ENCODE assay signal across 9 mouse cellular contexts in genomic region chr16:77236509-77237271, GRCm38 (mm10).
DNase-seq lines count a peak whose midpoint lies in the region; ATAC-seq lines count a peak whose summit lies in the region.
"Had no signal": no experiment of that assay in that cellular context is flagged by ENCODE, and none has a peak within 500 bp of the region (broad histone marks: within the 10 kb centered on the region; RNA-seq: fewer than 3 reads in every experiment).

No protein-coding gene starts in this region.

- H3K36me3 ChIP-seq in forebrain, embryonic 14.5 days (ENCODE audit: control insufficient read depth, insufficient read depth, low read length): no peaks in the 10 kb centered on the region
- H3K36me3 ChIP-seq in hindbrain, embryonic 13.5 days: no peaks in the 10 kb centered on the region
- H3K36me3 ChIP-seq in midbrain, embryonic 11.5 days (ENCODE audit: control insufficient read depth, insufficient read depth, low read length): no peaks in the 10 kb centered on the region
- no peaks in the 10 kb centered on the region for H3K36me3 ChIP-seq in stomach, embryonic 14.5 days (ENCODE audit: control insufficient read depth, insufficient read depth, low read length)
- H3K36me3 ChIP-seq: liver, embryonic 15.5 days had no signal

- H3K4me2 ChIP-seq in forebrain, embryonic 14.5 days (ENCODE audit: low read length): peak overlapping the region; percentile 55
- H3K4me2 ChIP-seq in hindbrain, embryonic 13.5 days: peak overlapping the region; percentile 64
- H3K4me2 ChIP-seq in midbrain, embryonic 11.5 days: peak overlapping the region; percentile 39
- peak overlapping the region; percentile 33 for H3K4me2 ChIP-seq in stomach, embryonic 14.5 days (replicated peaks; ENCODE audit: low read depth, low read length)
- H3K4me2 ChIP-seq: liver, embryonic 15.5 days had no signal

- WGBS in forebrain, embryonic 14.5 days: 2% methylated on average over 13 of the region's 13 CpGs
- 8% methylated on average over 13 of the region's 13 CpGs for WGBS in hindbrain, embryonic 13.5 days
- 25% methylated on average over 13 of the region's 13 CpGs for WGBS in midbrain, embryonic 11.5 days
- 34% methylated on average over 13 of the region's 13 CpGs for WGBS in stomach, embryonic 14.5 days

- peaks cover 13% of the 10 kb centered on the region for H3K4me1 ChIP-seq in forebrain, embryonic 14.5 days (ENCODE audit: control insufficient read depth, insufficient read depth, low read length)
- H3K4me1 ChIP-seq in hindbrain, embryonic 13.5 days (replicated peaks): peaks cover 16% of the 10 kb centered on the region
- peaks cover 31% of the 10 kb centered on the region for H3K4me1 ChIP-seq in midbrain, embryonic 11.5 days (ENCODE audit: control insufficient read depth, insufficient read depth, low read length)
- peaks cover 12% of the 10 kb centered on the region; the same call in 1 of the 2 replicates for H3K4me1 ChIP-seq in stomach, embryonic 14.5 days (ENCODE audit: control insufficient read depth, insufficient read depth, low read length)
- H3K4me1 ChIP-seq: liver, embryonic 15.5 days had no signal

- peak overlapping the region; percentile 24 for H3K4me3 ChIP-seq in forebrain, embryonic 14.5 days (ENCODE audit: low read depth, low read length)
- H3K4me3 ChIP-seq in hindbrain, embryonic 13.5 days: peak overlapping the region; percentile 43
- peak overlapping the region; percentile 15; the same call in 1 of the 2 replicates for H3K4me3 ChIP-seq in midbrain, embryonic 11.5 days (ENCODE audit: low read depth, low read length)
- peak overlapping the region; percentile 16; the same call in 1 of the 2 replicates for H3K4me3 ChIP-seq in stomach, embryonic 14.5 days (ENCODE audit: low read depth, low read length)
- H3K4me3 ChIP-seq: liver, embryonic 15.5 days had no signal

- no peaks in the 10 kb centered on the region for H3K27me3 ChIP-seq in forebrain, embryonic 14.5 days (replicated peaks; ENCODE audit: control insufficient read depth, insufficient read depth, low read length)
- H3K27me3 ChIP-seq in hindbrain, embryonic 13.5 days: no peaks in the 10 kb centered on the region
- H3K27me3 ChIP-seq in midbrain, embryonic 11.5 days (ENCODE audit: control insufficient read depth, insufficient read depth, low read length): no peaks in the 10 kb centered on the region
- no peaks in the 10 kb centered on the region for H3K27me3 ChIP-seq in stomach, embryonic 14.5 days (ENCODE audit: control insufficient read depth, insufficient read depth, low read length)
- H3K27me3 ChIP-seq: liver, embryonic 15.5 days had no signal

- peak overlapping the region; percentile 97 for H3K27ac ChIP-seq in forebrain, embryonic 14.5 days (ENCODE audit: low read depth, low read length)
- H3K27ac ChIP-seq in hindbrain, embryonic 13.5 days: peak overlapping the region; percentile 98
- H3K27ac ChIP-seq in midbrain, embryonic 11.5 days (ENCODE audit: low read depth, low read length): peak overlapping the region; percentile 80
- H3K27ac ChIP-seq in stomach, embryonic 14.5 days (ENCODE audit: low read length): no peak overlapping the region; the same call in 1 of the 2 replicates
- H3K27ac ChIP-seq: liver, embryonic 15.5 days had no signal

- H3K9ac ChIP-seq in forebrain, embryonic 14.5 days (ENCODE audit: low read length): peak overlapping the region; percentile 75
- H3K9ac ChIP-seq in hindbrain, embryonic 13.5 days: peak overlapping the region; percentile 81
- H3K9ac ChIP-seq in midbrain, embryonic 11.5 days (ENCODE audit: low read length): peak overlapping the region; percentile 51; the same call in 1 of the 2 replicates
- H3K9ac ChIP-seq in stomach, embryonic 14.5 days (replicated peaks; ENCODE audit: low read depth, low read length): no peak overlapping the region
- H3K9ac ChIP-seq: liver, embryonic 15.5 days had no signal

- no peaks in the 10 kb centered on the region for H3K9me3 ChIP-seq in forebrain, embryonic 14.5 days (replicated peaks; ENCODE audit: control insufficient read depth, low read length)
- no peaks in the 10 kb centered on the region for H3K9me3 ChIP-seq in hindbrain, embryonic 13.5 days
- H3K9me3 ChIP-seq in midbrain, embryonic 11.5 days (ENCODE audit: control insufficient read depth, low read length): no peaks in the 10 kb centered on the region
- no peaks in the 10 kb centered on the region for H3K9me3 ChIP-seq in stomach, embryonic 14.5 days (ENCODE audit: control insufficient read depth, low read depth, low read length)
- H3K9me3 ChIP-seq: liver, embryonic 15.5 days had no signal

- DNase-seq in NIH3T3 (ENCODE audit: low read depth): peak; percentile 8
- peak; percentile 98 for DNase-seq in forebrain, embryonic 14.5 days (ENCODE audit: low spot score)
- DNase-seq in layer of hippocampus, postnatal 36 days: peak; percentile 83
- DNase-seq in midbrain, embryonic 11.5 days (ENCODE audit: low spot score, missing footprints): peak; percentile 91
- DNase-seq in MN1 (ENCODE audit: low spot score): no peak

- peak; percentile 79 for ATAC-seq in cerebellum, adult (ENCODE audit: insufficient number of reproducible peaks, low FRiP score, low TSS enrichment)
- ATAC-seq in forebrain, embryonic 14.5 days: peak; percentile 90
- peak; percentile 88 for ATAC-seq in hindbrain, embryonic 13.5 days (ENCODE audit: low FRiP score)
- ATAC-seq in midbrain, embryonic 11.5 days (ENCODE audit: low FRiP score): peak; percentile 91
- peak; percentile 42; the same call in 1 of the 2 replicates for ATAC-seq in stomach, embryonic 14.5 days (ENCODE audit: insufficient number of reproducible peaks, insufficient read depth, low FRiP score, low read depth)
